1 mouse cellular context compared by ENCODE assay signal in the genomic region with DNA sequence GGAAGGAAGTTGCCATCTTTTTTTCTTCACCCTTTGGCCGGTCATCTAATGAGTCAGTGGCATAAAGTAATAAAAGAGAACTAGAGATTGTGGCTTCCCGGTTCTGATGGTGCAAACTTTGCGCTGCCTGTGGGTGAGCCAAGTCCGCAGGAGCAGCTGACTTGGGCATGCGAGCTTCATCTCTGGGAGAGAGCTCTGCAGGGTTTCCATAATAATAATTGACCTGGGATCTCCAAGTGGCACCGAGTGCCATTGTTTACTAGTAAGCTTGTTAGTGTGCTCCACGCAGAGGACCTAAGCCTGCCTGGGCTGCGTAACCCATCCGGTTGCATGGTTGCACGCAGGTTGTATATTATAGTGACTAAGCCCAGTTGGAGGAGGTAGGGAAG.
TF ChIP-seq lines count a peak whose summit lies in the region.

No protein-coding gene starts in this region.

TF ChIP-seq in MEL, 35 proteins besides CTCF, POLR2A, EP300 and RAD21 (continued from another document):
- TF ChIP-seq CHD1 (IDR thresholded peaks at IDR 0.05; ENCODE audit: low read depth, low read length) (no peak), USF1 (IDR thresholded peaks at IDR 0.05; ENCODE audit: low read depth, low read length) (no peak)
